Mouse (Mus musculus): ENCODE measurements at regions not wholly inside any gene's neighbourhood (a gene's known extent, or its start where the extent isn't known, plus 50 kb on each side); places are given as distances from the start of the nearest gene placed in this dataset.

- DNase-seq (ENCODE audit: inconsistent ontology term): no peak
Measured at GRCm38 (mm10) chr7:73319994-73320393, 55.3 kb upstream of the Rgma start.

DNA sequence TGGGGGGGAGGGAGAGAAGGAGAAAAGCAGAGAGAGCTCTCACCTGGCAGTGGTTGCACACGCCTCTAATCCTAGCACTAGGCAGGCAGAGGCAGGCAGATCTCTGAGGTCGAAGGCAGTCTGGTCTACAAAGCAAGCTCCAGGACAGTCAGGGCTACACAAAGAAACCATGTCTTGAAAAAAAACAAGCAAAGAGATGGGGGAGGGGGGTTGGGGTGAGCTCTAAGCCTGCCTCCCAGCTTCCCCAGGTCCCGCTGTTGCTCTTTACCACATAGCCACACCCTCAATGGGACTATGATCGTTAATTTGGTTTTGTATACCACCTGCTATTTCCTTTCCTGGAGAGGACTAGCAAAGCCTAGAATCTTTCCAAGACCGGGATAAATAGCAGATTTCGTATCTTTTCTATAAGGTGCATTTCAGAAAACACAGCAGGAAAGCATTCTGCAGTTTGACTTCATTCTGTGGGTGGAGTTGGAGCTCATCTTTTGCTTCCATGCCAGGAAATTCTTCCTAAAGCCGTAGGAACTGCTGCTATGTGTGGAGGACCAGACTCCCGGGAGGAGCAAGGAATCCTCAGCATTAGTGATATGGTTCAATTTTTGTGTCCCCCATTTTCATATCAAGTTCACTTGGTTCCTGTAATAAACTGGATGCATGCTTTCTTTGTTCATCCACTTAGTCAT lies 52.7 kb upstream of the Rgma start:
- no peak for DNase-seq (ENCODE audit: inconsistent ontology term)

- no peak for DNase-seq (ENCODE audit: inconsistent ontology term)
Measured at GRCm38 (mm10) chr7:73323556-73323955, 51.8 kb upstream of the Rgma start.

- DNase-seq (ENCODE audit: inconsistent ontology term): no peak
Measured at GRCm38 (mm10) chr7:73325503-73325902, 49.8 kb upstream of the Rgma start.

Measured in Muller cell, postnatal 12 days (primary cell).